Mouse (Mus musculus): ENCODE measurements around the gene Epop. TPM values are rescaled to one million over a fixed set of nuclear protein-coding genes. Genes with fewer than 3 reads are reported as not detected.
A peak's percentile ranks its signal among the peaks of the same experiment; 100 is the strongest.
"Not testable (repeated sequence)": the region's sequence is repeated elsewhere in the genome, so short reads cannot be mapped to it uniquely, and the experiment has no call there.

Gene Epop
- polyA plus RNA-seq, 1 experiment from 2014 or later = 1.1 TPM

DNA sequence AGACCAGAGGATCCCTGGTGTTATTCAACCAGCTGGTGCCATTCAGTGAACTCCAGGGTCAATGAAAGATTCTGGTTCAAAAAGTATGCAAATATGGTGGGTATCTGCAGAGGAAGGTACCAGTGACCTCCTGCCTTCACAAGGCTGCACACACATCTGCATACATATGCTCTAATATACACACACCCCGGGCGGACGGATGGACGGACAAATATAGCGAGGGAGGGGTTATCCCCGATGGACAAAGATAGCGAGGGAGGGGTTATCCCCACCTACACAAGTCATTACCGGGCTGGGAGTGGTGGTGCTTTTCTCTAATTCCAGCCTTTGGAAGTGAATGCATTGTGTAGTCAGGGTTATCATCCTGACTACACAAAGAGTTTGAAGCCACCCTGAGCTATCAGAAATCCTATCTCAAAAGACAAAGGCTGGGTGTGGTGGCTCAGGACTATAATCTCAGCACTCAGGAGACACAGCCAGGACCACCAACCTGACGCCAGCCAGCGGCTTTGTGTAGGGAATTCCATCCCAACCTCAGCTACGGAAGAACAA lies 6.0 kb upstream of the Epop start:
- H3K4me1 ChIP-seq (replicated peaks; ENCODE audit: control insufficient read depth, insufficient read depth, low read length) = no peaks in the 10 kb centered on the region
- H3K4me3 ChIP-seq (ENCODE audit: low read depth, low read length) = no peak overlapping the region
- H3K4me2 ChIP-seq (replicated peaks; ENCODE audit: low read depth) = no peak overlapping the region
- H3K9ac ChIP-seq (ENCODE audit: low read depth, low read length) = no peak overlapping the region
- WGBS = 54% methylated on average over 11 of the region's 11 CpGs
- H3K36me3 ChIP-seq (ENCODE audit: control insufficient read depth, insufficient read depth) = no peaks in the 10 kb centered on the region
- peaks cover 16% of the 10 kb centered on the region for H3K27me3 ChIP-seq (replicated peaks; ENCODE audit: control insufficient read depth, insufficient read depth, low read length)
- ATAC-seq = no peak
- TF ChIP-seq CTCF (IDR thresholded peaks at IDR 0.05; ENCODE audit: low read depth) = no peak
- no peak overlapping the region for H3K27ac ChIP-seq (ENCODE audit: low read depth, low read length)
- H3K9me3 ChIP-seq (ENCODE audit: control insufficient read depth) = no peaks in the 10 kb centered on the region

- not testable (repeated sequence) for H3K27ac ChIP-seq (ENCODE audit: low read depth, low read length); H3K4me3 ChIP-seq (ENCODE audit: low read depth, low read length); ATAC-seq; H3K4me1 ChIP-seq (replicated peaks; ENCODE audit: control insufficient read depth, insufficient read depth, low read length); H3K9ac ChIP-seq (ENCODE audit: low read depth, low read length); H3K36me3 ChIP-seq (ENCODE audit: control insufficient read depth, insufficient read depth); H3K9me3 ChIP-seq (ENCODE audit: control insufficient read depth); H3K4me2 ChIP-seq (replicated peaks; ENCODE audit: low read depth)
- H3K27me3 ChIP-seq (replicated peaks; ENCODE audit: control insufficient read depth, insufficient read depth, low read length) = peaks cover 46% of the 10 kb centered on the region
- WGBS = 88% methylated on average over 4 of the region's 4 CpGs
Measured at GRCm38 (mm10) chr11:97632440-97632839, 2.9 kb upstream of the Epop start.

GRCm38 (mm10) chr11:97631938-97632337 lies 2.4 kb upstream of the Epop start:
- no peaks in the 10 kb centered on the region for H3K9me3 ChIP-seq (ENCODE audit: control insufficient read depth)
- WGBS = 4% methylated on average over 12 of the region's 12 CpGs
- H3K27ac ChIP-seq (ENCODE audit: low read depth, low read length) = no peak overlapping the region
- H3K36me3 ChIP-seq (ENCODE audit: control insufficient read depth, insufficient read depth) = no peaks in the 10 kb centered on the region
- TF ChIP-seq CTCF (IDR thresholded peaks at IDR 0.05; ENCODE audit: low read depth) = peak; percentile 96
- no peak overlapping the region for H3K9ac ChIP-seq (ENCODE audit: low read depth, low read length)
- no peaks in the 10 kb centered on the region for H3K4me1 ChIP-seq (replicated peaks; ENCODE audit: control insufficient read depth, insufficient read depth, low read length)
- ATAC-seq = no peak
- H3K27me3 ChIP-seq (replicated peaks; ENCODE audit: control insufficient read depth, insufficient read depth, low read length) = peaks cover 51% of the 10 kb centered on the region
- H3K4me3 ChIP-seq (ENCODE audit: low read depth, low read length) = no peak overlapping the region
- H3K4me2 ChIP-seq (replicated peaks; ENCODE audit: low read depth) = no peak overlapping the region

DNA sequence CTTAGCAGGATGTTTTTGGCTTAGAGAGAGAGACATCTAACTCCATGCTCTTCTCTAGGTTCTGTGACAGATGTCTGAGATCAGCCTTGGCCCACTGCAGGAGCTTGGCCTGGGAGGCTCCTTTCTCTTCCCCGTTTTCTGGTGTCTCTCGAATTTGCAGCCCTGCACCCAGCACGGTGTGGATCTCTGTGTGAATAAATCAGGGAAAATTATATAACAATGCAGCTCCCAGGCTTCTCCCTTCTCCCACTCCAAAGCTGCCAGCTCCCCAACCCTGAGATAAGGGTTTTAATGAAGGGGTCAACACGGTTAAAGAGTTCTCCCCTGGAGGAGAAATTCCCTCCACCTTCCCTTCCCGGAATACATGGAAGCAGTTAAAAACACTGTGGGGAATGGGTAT lies 2.0 kb upstream of the Epop start:
- no peak for ATAC-seq
- no peaks in the 10 kb centered on the region for H3K36me3 ChIP-seq (ENCODE audit: control insufficient read depth, insufficient read depth)
- TF ChIP-seq CTCF (IDR thresholded peaks at IDR 0.05; ENCODE audit: low read depth) = no peak
- H3K9me3 ChIP-seq (ENCODE audit: control insufficient read depth) = no peaks in the 10 kb centered on the region
- no peak overlapping the region for H3K4me2 ChIP-seq (replicated peaks; ENCODE audit: low read depth)
- no peak overlapping the region for H3K4me3 ChIP-seq (ENCODE audit: low read depth, low read length)
- no peak overlapping the region for H3K27ac ChIP-seq (ENCODE audit: low read depth, low read length)
- H3K27me3 ChIP-seq (replicated peaks; ENCODE audit: control insufficient read depth, insufficient read depth, low read length) = peaks cover 56% of the 10 kb centered on the region
- H3K4me1 ChIP-seq (replicated peaks; ENCODE audit: control insufficient read depth, insufficient read depth, low read length) = no peaks in the 10 kb centered on the region
- H3K9ac ChIP-seq (ENCODE audit: low read depth, low read length) = no peak overlapping the region
- 26% methylated on average over 5 of the region's 5 CpGs for WGBS

DNA sequence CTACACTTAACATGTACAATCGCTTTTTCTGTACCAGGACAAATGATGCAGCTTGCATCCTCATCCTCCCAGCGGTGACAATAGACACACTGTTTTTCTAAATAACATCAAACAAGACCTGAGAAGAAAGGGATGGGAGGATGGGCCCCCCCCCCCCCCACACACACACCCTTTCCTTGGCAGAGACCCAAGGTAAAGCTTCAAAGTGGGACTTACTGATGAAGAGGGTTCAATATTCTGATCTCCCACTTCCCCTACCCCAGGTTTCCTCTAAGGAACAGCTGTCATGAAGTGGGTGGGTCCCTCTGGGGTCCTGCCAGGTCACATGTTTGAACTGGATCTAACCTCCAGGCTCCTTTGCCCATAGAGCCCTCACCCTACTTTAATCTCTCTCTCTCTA lies 1.5 kb upstream of the Epop start:
- no peak overlapping the region for H3K9ac ChIP-seq (ENCODE audit: low read depth, low read length)
- H3K4me1 ChIP-seq (replicated peaks; ENCODE audit: control insufficient read depth, insufficient read depth, low read length) = no peaks in the 10 kb centered on the region
- no peaks in the 10 kb centered on the region for H3K36me3 ChIP-seq (ENCODE audit: control insufficient read depth, insufficient read depth)
- no peaks in the 10 kb centered on the region for H3K9me3 ChIP-seq (ENCODE audit: control insufficient read depth)
- no peak for TF ChIP-seq CTCF (IDR thresholded peaks at IDR 0.05; ENCODE audit: low read depth)
- H3K27ac ChIP-seq (ENCODE audit: low read depth, low read length) = no peak overlapping the region
- H3K4me3 ChIP-seq (ENCODE audit: low read depth, low read length) = no peak overlapping the region
- H3K27me3 ChIP-seq (replicated peaks; ENCODE audit: control insufficient read depth, insufficient read depth, low read length) = peaks cover 60% of the 10 kb centered on the region
- WGBS = 39% methylated on average over 2 of the region's 2 CpGs
- H3K4me2 ChIP-seq (replicated peaks; ENCODE audit: low read depth) = no peak overlapping the region
- ATAC-seq = no peak

DNA sequence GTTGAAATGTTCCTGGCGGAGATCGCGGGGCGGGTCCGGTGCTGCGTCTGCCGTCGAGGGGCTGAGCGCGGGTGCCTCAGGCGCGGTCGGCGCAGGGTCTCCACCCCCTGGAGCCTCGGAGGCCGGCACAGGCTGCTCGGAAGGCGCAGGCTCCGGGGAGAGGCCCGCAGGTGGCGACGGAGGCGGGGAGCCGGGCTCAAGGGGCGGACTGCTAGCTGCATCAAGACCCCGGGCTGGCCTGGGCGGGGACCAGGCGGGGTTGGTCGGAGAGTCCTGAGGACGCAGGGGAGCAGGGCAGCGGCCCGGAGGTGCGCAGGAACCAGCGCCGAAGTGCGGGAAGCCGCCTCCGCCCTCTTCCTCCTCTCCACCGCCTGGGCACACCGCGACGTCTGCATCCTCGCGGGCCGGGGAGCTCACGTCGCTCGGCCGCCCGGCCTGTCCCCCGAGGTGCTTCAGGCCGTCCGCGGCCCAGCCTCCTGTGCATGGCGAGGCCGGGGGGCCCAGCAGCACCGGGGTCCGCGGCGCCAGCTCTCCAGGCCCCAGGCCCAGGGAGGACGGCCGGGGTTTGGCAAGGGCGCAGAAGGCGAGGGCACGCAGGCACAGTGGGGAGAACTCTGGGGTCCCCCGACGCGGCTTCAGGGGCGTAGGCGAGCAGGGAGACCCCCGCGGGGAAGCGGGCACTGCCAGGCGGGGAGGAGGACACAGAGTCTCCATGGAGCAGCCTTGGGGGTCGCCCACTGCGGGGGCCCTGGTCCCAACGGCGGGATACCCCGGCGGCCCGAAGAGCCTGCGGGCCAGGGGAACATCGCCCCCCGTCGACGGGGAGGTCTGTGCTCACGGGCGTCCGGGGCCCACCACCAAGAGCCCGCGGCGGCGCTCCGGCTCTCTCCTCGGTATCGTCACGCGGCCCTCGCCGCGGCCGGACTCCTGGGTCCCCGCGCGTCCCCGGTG lies 659 bp downstream of the Epop start:
- Histone ChIP-seq H3K9ac (ENCODE audit: low read depth, low read length) (peak overlapping the region; percentile 45), H3K4me1 (replicated peaks; ENCODE audit: control insufficient read depth, insufficient read depth, low read length) (no peaks in the 10 kb centered on the region), H3K36me3 (ENCODE audit: control insufficient read depth, insufficient read depth) (no peaks in the 10 kb centered on the region), H3K27ac (ENCODE audit: low read depth, low read length) (no peak overlapping the region), H3K9me3 (ENCODE audit: control insufficient read depth) (no peaks in the 10 kb centered on the region), H3K4me2 (replicated peaks; ENCODE audit: low read depth) (peak overlapping the region; percentile 97), H3K27me3 (replicated peaks; ENCODE audit: control insufficient read depth, insufficient read depth, low read length) (peaks cover 77% of the 10 kb centered on the region), H3K4me3 (ENCODE audit: low read depth, low read length) (peak overlapping the region; percentile 64)
- ATAC-seq = peak; percentile 32; the same call in 1 of the 2 replicates
- WGBS = under 1% methylated on average over 84 of the region's 106 CpGs
- TF ChIP-seq CTCF (IDR thresholded peaks at IDR 0.05; ENCODE audit: low read depth) = no peak
